Mouse (Mus musculus) embryonic facial prominence, embryonic 10.5 days (tissue): ENCODE measurements around the gene Ddx27. TPM values are rescaled to one million over a fixed set of nuclear protein-coding genes. Genes with fewer than 3 reads are reported as not detected.

Experiments
- DNase-seq: peaks from one replicate; pipeline ENCODE4 v3.0.0-alpha.2; 2017; ENCODE audit warnings: low spot score
- H3K27ac ChIP-seq: fragments of 300-500 bp; sonication (generic); replicated peaks from 2 replicates; pipeline ENCODE4 v1.5.1; 2016; ENCODE audit warnings: mild to moderate bottlenecking
- H3K27me3 ChIP-seq: fragments of 300-500 bp; sonication (generic); replicated peaks from 2 replicates; pipeline ENCODE4 v1.6.1; 2016; ENCODE audit warnings: low read depth, mild to moderate bottlenecking; ENCODE audit not compliant: poor library complexity, severe bottlenecking
- H3K36me3 ChIP-seq: fragments of 300-500 bp; sonication (generic); replicated peaks from 2 replicates; pipeline ENCODE4 v1.6.1; 2016; ENCODE audit warnings: mild to moderate bottlenecking, moderate library complexity
- H3K4me1 ChIP-seq: fragments of 300-500 bp; sonication (generic); 2 replicates; pipeline ENCODE4 v1.6.1; 2016
- H3K4me3 ChIP-seq: fragments of 300-500 bp; sonication (generic); 2 replicates; pipeline ENCODE4 v1.5.1; 2016; ENCODE audit warnings: mild to moderate bottlenecking, moderate library complexity
- H3K9me3 ChIP-seq: fragments of 300-500 bp; sonication (generic); 2 replicates; pipeline ENCODE4 v1.6.1; 2016; ENCODE audit warnings: mild to moderate bottlenecking
- WGBS: fragments of 180-500 bp; shearing (Covaris S2); methylation state at CpG from one replicate; pipeline ENCODE4 v1.1.7; 2016; 5-methylcytosine and 5-hydroxymethylcytosine counted together
- polyA plus RNA-seq: library from polyadenylated mRNA; unstranded; fragments of >200 nt; fragmentation: Nextera tagmentation; extraction: Ambion mirVana; gene quantifications from 2 replicates; pipeline ENCODE4 v1.2.1, GENCODE M21; 2016

Ddx27 gene
- polyA plus RNA-seq, 1 experiment from 2014 or later: 69.9 TPM

GRCm38 (mm10) chr2:167059960-167060359 lies 45.0 kb downstream of the Ddx27 start:
- WGBS: 72% methylated on average over 12 of the region's 12 CpGs
- Histone ChIP-seq H3K4me3 (no peak overlapping the region), H3K36me3 (peaks cover 56% of the 10 kb centered on the region), H3K27ac (no peak overlapping the region), H3K27me3 (no peaks in the 10 kb centered on the region), H3K4me1 (peaks cover 45% of the 10 kb centered on the region), H3K9me3 (no peaks in the 10 kb centered on the region)
- DNase-seq: no peak

- H3K27ac ChIP-seq: no peak overlapping the region
- WGBS: 70% methylated on average over 3 of the region's 3 CpGs
- H3K4me3 ChIP-seq: 0 out of 2 replicates have a peak overlapping the region, but pooled peaks have one; percentile 9
- H3K36me3 ChIP-seq: peaks cover 56% of the 10 kb centered on the region
- no peaks in the 10 kb centered on the region for H3K9me3 ChIP-seq
- no peak for DNase-seq
- peaks cover 49% of the 10 kb centered on the region for H3K4me1 ChIP-seq
- H3K27me3 ChIP-seq: no peaks in the 10 kb centered on the region
Observed at GRCm38 (mm10) chr2:167060360-167060759, 45.4 kb downstream of the Ddx27 start.

- Histone ChIP-seq H3K36me3 (peaks cover 56% of the 10 kb centered on the region), H3K4me3 (peak overlapping the region; percentile 75; the same call in 1 of the 2 replicates), H3K4me1 (peaks cover 53% of the 10 kb centered on the region), H3K27me3 (no peaks in the 10 kb centered on the region), H3K9me3 (no peaks in the 10 kb centered on the region), H3K27ac (no peak overlapping the region)
- DNase-seq: no peak
Observed at GRCm38 (mm10) chr2:167060761-167061160, 45.8 kb downstream of the Ddx27 start.

GRCm38 (mm10) chr2:167061381-167062034 lies 46.5 kb downstream of the Ddx27 start:
- H3K4me3 ChIP-seq: peak overlapping the region; percentile 75
- no peak for DNase-seq
- no peaks in the 10 kb centered on the region for H3K27me3 ChIP-seq
- no peaks in the 10 kb centered on the region for H3K9me3 ChIP-seq
- peaks cover 56% of the 10 kb centered on the region for H3K4me1 ChIP-seq
- H3K36me3 ChIP-seq: peaks cover 56% of the 10 kb centered on the region
- WGBS: 28% methylated on average over 11 of the region's 11 CpGs
- peak overlapping the region; percentile 99 for H3K27ac ChIP-seq

GRCm38 (mm10) chr2:167062497-167062911 lies 47.5 kb downstream of the Ddx27 start:
- under 1% methylated on average over 60 of the region's 60 CpGs for WGBS
- peak; percentile 91 for DNase-seq
- Histone ChIP-seq H3K27ac (peak overlapping the region; percentile 99), H3K27me3 (no peaks in the 10 kb centered on the region), H3K36me3 (peaks cover 50% of the 10 kb centered on the region), H3K9me3 (no peaks in the 10 kb centered on the region), H3K4me3 (peak overlapping the region; percentile 75), H3K4me1 (peaks cover 56% of the 10 kb centered on the region)

GRCm38 (mm10) chr2:167062965-167063880 lies 48.2 kb downstream of the Ddx27 start, which contains the start of gene Znfx1:
Znfx1 (minus strand) TSS chr2:167063015.
- Histone ChIP-seq H3K27ac (peak within 1 kb of the TSS; percentile 99), H3K4me1 (peaks cover 52% of the 10 kb centered on the region), H3K36me3 (peaks cover 43% of the 10 kb centered on the region), H3K4me3 (peak within 1 kb of the TSS; percentile 75), H3K9me3 (no peaks in the 10 kb centered on the region), H3K27me3 (no peaks in the 10 kb centered on the region)
- under 1% methylated on average over 57 of the region's 57 CpGs for WGBS
- DNase-seq: peak; percentile 98

GRCm38 (mm10) chr2:167063906-167064496 lies 49.0 kb downstream of the Ddx27 start:
- under 1% methylated on average over 7 of the region's 7 CpGs for WGBS
- peaks cover 42% of the 10 kb centered on the region for H3K36me3 ChIP-seq
- no peaks in the 10 kb centered on the region for H3K27me3 ChIP-seq
- no peak for DNase-seq
- peak overlapping the region; percentile 75 for H3K4me3 ChIP-seq
- peak overlapping the region; percentile 99 for H3K27ac ChIP-seq
- H3K4me1 ChIP-seq: peaks cover 45% of the 10 kb centered on the region
- no peaks in the 10 kb centered on the region for H3K9me3 ChIP-seq

GRCm38 (mm10) chr2:167064601-167065295 lies 49.8 kb downstream of the Ddx27 start:
- DNase-seq: no peak
- Histone ChIP-seq H3K27me3 (no peaks in the 10 kb centered on the region), H3K4me1 (peaks cover 41% of the 10 kb centered on the region), H3K4me3 (peak overlapping the region; percentile 75), H3K36me3 (peaks cover 38% of the 10 kb centered on the region), H3K9me3 (no peaks in the 10 kb centered on the region), H3K27ac (peak overlapping the region; percentile 81)
- WGBS: 28% methylated on average over 9 of the region's 9 CpGs

- Histone ChIP-seq H3K9me3 (no peaks in the 10 kb centered on the region), H3K36me3 (peaks cover 33% of the 10 kb centered on the region), H3K27ac (peak overlapping the region; percentile 14; the same call in 1 of the 2 replicates), H3K4me3 (peak overlapping the region; percentile 75), H3K4me1 (peaks cover 29% of the 10 kb centered on the region), H3K27me3 (no peaks in the 10 kb centered on the region)
- no peak for DNase-seq
- WGBS: 56% methylated on average over 1 of the region's 1 CpGs
Observed at GRCm38 (mm10) chr2:167066031-167066430, 51.0 kb downstream of the Ddx27 start.

GRCm38 (mm10) chr2:167066528-167067516 lies 51.8 kb downstream of the Ddx27 start:
- DNase-seq: peak; percentile 46
- no peaks in the 10 kb centered on the region for H3K27me3 ChIP-seq
- H3K36me3 ChIP-seq: peaks cover 33% of the 10 kb centered on the region
- peak overlapping the region; percentile 16; the same call in 1 of the 2 replicates for H3K4me3 ChIP-seq
- no peak overlapping the region for H3K27ac ChIP-seq
- H3K4me1 ChIP-seq: peaks cover 27% of the 10 kb centered on the region
- 34% methylated on average over 6 of the region's 6 CpGs for WGBS
- no peaks in the 10 kb centered on the region for H3K9me3 ChIP-seq

- DNase-seq: no peak
- no peak overlapping the region for H3K27ac ChIP-seq
Observed at GRCm38 (mm10) chr2:167067575-167067974, 52.6 kb downstream of the Ddx27 start.

More at GRCm38 (mm10) chr2:167067575-167067974, 52.6 kb downstream of the Ddx27 start:
- H3K9me3 ChIP-seq: no peaks in the 10 kb centered on the region
- H3K4me3 ChIP-seq: no peak overlapping the region
- peaks cover 33% of the 10 kb centered on the region for H3K36me3 ChIP-seq
- H3K4me1 ChIP-seq: peaks cover 29% of the 10 kb centered on the region
- WGBS: 58% methylated on average over 6 of the region's 6 CpGs
- no peaks in the 10 kb centered on the region for H3K27me3 ChIP-seq
